Mouse (Mus musculus) activated CD4-positive, CD25-positive, alpha-beta regulatory T cell, adult 4 months (primary cell): ENCODE measurements around the gene Prpf8. TPM values are rescaled to one million over a fixed set of nuclear protein-coding genes. Genes with fewer than 3 reads are reported as not detected.
A peak's percentile ranks its signal among the peaks of the same experiment; 100 is the strongest.

Source experiments
- ATAC-seq: one replicate; pipeline ENCODE4 v1.8.0; 2017
- polyA plus RNA-seq, 2 experiments: library from polyadenylated mRNA; unstranded; fragments of 100-300 nt; shearing (Covaris generic); gene quantifications; one replicate each; pipeline ENCODE4 v1.2.1; 2017

Prpf8 gene
- polyA plus RNA-seq, 2 experiments from 2014 or later, result 33.9 to 38.7 TPM

DNA sequence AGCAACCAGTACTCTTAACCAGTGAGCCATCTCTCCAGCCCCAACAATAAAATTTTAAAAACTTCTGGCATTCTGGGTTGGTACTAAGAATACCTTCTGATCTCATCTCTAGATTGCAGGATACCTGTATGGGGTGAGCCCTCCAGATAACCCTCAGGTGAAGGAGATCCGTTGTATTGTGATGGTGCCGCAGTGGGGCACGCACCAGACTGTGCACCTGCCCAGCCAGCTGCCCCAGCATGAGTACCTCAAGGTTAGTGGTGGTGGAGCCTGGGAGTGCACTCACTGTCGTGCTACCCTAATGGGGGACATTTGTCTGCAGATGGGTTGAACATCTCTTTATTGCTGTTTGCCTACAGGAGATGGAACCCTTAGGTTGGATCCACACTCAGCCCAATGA lies 21.5 kb downstream of the Prpf8 start:
- ATAC-seq, result no peak

DNA sequence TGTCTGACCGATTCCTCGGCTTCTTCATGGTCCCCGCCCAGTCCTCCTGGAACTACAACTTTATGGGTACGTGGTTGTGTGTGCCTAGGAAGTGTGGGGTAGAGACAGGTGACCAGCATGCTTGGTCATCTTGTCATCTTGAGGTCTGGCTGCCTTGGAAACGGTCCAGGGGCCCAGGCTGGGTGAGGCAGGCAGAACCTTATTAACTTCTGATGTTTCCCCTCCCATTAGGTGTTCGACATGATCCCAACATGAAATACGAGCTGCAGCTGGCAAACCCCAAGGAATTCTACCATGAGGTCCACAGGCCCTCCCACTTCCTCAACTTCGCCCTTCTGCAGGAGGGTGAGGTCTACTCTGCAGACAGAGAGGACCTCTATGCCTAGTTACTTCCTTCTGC lies 22.3 kb downstream of the Prpf8 start:
- no peak for ATAC-seq

DNA sequence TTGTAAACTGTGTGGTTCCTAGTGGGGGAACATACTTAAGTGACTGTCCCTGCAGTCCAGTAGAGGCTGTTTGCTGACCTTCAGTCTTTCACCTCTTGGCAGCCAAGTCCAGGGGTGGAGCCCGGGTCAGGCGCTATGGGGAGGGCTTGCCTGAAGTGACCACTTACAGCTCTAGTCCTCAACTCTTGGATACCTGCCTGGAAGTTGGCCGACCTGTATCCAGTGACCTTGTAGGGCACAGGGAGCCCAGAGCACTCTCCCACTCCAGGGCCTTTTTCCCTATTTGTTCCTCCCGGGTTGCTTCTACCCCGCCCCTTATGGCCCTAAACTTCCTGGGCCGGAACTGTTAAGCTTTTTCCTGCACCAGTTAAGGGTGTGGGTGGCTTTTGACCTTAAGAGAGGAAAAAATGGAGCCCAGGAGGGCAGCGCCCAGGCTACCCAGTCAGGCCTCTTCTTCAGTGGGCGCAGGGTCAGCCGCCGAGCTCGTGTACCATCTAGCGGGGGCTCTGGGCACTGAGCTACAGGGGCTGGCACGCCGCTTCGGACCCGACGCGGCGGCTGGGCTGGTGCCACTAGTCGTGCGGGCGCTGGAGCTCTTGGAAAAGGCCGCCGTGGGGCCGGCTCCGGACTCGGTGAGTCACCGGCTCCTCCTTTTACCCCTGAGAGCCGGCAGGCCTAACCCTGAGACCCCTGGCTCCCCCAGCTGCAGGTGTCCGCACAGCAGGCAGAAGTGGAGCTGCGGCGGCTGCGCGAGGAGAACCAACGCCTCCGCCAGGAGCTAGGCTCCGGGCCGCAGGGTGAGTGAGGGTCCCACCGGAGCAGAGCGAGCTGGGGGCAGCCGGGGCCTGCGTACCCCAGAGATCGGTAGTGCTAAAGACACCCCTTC lies 23.4 kb downstream of the Prpf8 start, which contains the start of gene Rilp:
Gene Rilp, plus strand, starts transcription at position 354 of the 886 bp plus-strand sequence.
- no peak for ATAC-seq

DNA sequence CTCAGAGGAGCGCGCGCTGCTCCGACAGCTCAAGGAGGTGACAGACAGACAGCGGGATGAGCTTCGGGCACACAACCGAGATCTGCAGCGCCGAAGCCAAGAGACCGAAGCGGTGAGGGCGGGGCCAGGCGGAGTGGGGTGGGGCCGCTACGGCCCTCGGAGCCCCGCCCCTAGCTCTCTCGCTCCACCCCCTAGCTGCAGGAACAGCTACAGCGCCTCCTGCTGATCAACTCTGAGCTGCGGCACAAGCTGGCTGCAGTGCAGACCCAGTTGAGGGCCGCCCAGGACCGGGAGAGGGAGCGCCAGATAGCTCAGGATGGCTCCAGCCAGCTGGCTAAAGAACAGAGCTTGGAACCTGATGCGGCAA lies 24.0 kb downstream of the Prpf8 start:
- peak; percentile 85 for ATAC-seq

DNA sequence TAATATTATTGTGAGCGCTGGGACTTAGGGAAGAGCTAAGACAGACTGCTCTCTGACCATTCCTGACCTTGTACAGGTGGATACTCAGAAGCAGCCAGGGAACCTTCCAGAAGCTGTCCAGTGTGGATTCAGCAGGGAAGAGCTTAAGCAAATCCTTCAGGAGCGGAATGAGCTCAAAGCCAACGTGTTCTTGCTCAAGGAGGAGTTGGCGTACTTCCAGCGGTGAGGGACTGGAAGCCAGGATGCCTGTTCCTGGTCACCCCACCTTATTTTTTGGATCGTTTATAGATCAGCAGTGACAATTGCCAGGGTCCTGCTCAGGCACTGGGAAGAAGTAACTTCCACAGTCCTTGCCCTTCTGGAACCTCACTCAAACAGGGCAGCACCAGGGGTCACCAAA lies 24.6 kb downstream of the Prpf8 start:
- no peak for ATAC-seq

DNA sequence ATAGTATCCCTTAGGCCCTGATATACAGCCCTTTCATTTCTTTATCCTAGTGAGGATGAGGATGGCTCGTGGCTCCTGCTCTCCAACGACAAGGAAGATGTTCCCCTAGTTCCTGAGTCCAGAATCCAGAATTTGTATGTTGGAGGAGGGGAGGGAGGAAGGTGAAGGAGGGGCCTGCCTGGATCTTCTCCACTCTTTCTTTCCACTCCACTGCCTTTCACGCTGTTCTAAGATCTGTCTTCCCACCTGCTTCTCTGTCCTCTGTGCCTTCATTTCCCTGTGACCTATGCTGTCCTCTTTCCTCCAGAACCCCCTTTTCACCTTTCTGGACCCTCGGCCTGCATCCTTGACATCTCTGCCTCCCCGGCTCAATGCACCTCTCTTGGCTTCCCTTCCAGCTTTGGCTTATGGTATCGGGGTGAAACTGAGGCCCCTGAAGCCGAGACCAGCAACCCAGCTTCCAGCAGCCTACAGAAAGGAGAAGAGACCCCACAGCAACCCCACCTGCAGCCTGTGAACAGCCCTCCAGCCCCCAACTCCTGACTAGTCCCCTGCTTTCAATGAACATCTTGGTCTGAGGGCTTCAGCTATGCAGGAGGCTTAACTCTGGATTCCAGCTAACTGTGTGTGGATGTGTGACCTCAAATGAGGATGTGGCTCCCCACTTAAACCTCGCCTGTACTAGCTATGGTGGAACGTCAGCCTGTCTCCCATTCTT lies 25.8 kb downstream of the Prpf8 start:
- no peak for ATAC-seq

DNA sequence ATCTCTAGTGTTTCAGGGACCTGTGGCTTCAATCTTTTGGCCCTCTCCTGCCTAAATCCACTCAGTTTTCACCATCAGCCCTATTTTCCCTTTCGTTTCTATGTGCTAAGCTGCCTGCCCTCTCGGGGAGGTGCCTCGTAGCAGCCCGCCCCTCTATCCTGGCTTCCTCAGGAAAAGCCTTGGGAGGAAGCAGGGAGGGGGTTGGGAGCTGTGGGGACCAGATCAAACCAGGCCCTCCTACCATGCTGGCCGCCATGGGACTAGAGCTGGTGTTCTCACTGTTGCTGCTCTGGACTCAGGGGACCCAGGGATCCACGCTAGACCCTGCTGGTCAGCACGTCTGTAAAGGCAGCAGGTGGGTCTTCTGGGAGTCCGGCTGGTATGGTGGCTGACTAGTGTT lies 26.7 kb downstream of the Prpf8 start, which contains the start of gene Scarf1:
Gene Scarf1, plus strand, starts transcription at position 205 of the 400 bp plus-strand sequence.
- no peak for ATAC-seq

DNA sequence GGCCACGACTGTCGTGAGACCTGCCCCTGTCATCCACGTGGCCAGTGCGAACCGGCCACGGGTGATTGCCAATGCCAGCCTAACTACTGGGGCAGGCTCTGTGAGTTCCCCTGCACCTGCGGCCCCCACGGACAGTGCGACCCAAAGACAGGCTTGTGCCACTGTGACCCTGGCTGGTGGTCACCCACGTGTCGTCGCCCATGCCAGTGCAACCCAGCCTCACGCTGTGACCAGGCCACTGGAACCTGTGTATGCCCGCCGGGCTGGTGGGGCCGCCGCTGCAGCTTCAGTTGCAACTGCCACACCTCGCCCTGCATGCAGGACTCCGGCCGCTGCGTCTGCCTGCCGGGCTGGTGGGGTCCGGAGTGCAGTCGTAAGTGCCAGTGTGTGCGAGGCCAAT lies 28.6 kb downstream of the Prpf8 start:
- no peak for ATAC-seq

DNA sequence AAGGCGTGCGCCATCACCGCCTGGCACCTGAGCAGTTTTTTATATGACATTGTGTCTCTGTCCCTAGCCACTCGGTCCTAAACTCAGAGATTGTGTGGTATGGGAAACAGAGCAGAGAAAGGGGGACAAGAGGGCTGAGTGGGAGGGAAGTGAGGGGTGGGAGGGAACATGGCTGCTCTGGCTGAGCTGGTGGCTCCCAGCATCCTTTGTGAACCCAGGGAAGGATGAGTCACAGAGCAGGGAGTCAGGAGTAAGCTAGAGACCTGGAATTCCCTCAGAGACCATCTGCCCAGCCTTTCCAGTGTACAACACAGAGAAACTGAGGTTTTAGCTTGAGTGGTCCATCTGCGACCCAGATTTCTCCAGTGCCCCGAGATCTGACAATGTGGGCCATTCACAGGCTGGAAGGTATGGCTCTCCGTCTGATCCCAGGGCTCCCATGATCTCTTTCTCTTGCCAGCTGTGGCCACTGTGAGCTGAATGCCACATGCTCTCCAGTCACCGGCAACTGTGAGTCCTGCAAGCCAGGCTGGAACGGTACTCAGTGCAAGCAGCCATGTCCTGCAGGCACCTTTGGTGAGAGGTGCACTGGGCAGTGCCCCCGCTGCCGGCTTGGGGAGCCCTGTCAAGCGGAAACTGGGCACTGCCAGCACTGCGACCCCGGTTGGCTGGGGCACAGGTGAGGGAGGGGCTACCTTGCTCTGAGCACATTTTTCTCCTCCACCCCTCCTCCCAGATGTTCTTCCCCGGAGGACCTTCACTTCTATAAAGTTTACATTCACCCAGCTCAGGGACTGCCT lies 33.4 kb downstream of the Prpf8 start:
- ATAC-seq, result no peak

DNA sequence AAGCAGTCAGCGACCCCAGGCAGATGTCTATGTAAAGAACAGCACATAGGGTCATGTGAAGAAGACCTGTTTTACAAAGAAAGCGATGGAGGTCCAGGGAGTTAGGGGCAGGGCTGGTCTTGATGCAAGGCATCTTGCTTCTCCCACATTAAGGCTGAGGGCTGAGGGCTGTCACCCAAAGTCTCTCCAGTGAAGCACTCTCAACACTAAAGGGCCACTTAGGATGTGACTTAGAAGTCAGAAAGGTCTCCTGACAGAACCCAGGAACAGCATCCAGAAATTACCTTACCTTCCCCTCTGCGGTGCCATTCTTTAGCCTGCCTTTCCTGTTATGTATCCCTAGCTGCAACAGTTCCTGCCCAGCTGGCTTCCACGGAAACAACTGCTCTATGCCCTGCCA lies 35.0 kb downstream of the Prpf8 start:
- ATAC-seq, result no peak

DNA sequence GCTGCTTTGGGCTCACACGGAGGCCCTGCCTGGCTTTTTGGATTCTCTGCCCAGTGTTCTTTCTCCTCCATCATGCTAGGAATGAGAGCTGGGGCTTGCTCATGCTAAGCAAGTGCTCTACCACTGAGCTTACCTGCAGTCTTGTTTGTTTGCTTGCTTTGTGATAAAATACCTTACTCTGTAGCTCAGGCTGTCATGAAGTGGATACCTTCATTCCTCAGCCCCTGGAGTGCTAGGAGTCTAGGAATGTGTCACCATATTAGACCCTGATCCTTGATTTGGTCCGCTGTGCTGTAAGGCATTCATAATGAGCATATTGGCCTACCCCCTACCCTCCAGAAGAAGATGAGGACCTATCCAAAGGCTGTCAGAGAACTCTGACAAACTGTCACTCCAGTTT lies 36.2 kb downstream of the Prpf8 start:
- ATAC-seq, result no peak

DNA sequence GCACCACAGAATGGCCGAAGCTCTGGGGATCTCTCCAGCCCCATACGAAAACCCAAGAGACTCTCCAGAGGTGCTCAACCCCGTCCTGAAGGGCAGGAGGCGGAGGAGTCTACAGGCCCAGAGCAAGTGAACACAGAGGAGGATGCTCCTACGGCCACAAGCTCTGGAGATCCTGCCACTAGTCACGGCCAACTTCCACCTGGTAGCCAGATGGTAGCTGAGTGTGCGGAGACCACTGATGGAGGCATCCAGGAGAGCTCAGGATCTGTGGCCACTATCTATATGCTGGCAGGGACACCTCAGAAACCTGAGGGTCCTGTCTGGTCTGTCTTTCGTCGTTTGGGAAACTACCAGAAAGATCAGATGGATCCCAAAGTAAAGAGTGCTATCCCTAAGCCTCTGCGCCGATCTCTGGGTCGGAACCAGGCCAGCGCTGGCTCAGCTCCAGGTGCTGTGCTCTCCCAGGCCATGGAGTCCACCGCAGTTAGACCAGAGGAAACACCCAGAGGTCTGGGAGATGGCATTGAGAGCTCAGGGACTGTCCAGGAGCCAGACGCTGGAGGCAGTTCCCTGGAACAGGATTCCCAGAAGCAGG lies 39.0 kb downstream of the Prpf8 start:
- ATAC-seq, result no peak

DNA sequence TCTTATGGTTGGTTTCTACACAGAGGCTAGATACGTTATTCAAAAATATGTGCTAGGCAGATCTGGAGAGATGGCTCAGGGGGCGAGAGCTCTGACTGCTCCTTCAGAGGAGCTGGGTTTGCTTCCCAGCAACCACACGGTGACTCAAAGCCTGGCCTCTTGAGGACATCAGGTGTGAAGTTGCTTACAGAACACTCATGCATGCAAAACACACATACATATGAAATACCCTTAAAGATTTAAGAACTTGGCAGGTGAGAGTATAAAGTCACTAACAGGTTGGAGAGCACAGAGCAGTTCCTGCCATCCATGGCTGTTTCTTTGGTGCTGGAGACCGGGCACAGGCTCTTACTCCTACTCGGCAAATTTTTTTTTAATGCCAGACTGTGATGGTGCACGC lies 40.3 kb downstream of the Prpf8 start:
- ATAC-seq, result no peak

DNA sequence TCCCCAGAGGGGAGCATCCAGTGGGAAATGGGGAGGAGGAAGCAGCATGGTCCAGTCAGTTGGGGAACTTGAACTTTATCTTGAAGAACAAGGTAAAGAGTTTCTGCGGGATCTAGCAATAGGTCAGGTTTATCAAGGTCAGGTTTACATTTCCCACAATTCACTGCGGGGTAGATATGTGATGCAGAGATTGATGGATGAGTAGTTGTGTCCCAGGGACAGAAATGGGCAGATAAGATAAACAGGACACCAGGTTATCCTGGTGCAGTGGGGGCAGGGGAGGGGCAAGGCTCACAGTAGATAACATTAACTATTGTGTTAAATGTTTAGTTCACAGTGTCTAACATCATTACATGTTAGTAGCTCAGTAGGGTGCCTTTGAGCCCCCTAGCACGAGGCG lies 43.2 kb downstream of the Prpf8 start:
- ATAC-seq, result no peak

DNA sequence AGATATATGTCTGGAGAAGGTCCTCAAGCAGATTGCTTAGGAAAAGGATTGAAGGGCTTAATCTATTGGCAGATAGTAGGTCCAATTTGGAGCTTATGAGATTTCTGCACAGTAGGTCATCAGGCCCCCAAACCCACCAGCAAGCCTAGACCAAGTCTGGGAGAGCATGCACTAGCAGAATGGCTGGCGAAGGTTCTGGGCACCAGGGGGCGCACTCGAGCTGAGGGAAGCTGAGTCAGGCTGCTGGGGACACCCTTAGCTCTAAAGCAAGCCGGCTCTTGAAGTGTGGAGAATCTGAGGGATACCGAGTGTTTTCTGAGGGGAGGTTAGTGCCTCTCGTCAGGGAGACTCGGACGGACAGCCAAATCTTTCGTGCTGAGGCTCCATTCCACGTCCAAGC lies 43.7 kb downstream of the Prpf8 start:
- no peak for ATAC-seq

DNA sequence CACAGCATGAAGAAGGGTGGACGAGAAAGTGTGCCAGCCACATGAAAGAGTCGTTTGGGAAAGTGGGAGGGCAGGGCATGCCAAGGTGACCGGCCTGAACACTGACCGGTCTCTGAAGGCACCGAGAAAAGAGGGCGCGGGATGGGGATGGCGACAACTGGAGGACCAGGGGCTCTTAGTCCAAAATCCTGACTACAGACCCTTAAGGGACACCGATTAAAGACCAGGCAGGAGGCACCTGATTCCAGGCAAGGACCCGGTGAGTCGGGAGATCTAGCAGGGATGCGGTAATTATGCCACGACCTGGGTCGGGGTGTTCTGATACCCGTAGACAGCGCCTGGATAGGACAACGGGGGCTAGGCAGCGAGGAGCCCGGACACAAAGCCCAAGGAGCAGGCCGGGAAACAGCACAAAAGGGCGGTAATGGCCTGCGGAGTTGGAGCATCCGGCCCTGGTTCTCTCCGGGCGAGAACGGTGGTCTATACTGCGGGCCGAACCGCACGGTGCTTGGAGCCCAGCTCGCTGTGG lies 44.3 kb downstream of the Prpf8 start:
- ATAC-seq, result no peak

DNA sequence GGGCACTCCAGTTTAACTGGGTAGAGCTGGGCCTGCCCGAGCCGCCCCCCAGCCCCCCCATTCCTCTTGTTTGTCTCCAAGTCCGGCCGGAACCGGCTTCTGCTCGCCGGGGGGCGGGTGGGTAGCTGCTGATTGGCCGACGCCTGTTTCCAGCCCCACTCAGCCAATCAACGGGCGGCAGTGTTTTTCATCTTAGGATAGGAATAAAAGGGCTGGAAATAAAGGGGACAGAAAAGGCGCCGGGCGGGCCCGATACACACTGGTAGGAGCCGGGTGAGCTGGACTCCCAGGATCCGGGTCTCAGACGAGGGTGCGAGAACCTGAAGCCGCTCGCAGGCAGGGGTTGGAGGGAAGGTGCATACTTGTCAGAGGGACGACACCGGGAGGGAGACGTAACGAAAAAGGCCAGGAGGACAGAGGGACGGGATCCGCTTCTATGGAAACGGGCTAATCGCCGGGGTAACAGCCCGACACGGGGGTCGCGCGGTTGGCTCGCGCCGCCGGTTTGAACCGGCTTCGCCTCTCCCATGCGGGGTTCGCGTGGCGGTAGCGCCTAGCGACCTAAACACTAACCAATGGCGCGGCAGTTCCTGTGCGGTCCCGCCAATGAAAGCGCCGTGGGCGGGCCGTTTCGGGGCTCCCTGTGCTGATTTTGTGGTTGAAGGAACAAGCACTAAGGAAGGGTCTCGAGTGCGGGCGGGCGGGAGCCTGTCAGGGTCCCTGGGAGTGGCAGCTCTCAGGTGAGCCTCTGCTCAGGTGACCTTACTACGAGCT lies 45.0 kb downstream of the Prpf8 start, which contains the start of gene Slc43a2:
Gene Slc43a2, plus strand, starts transcription at position 226 of the 774 bp plus-strand sequence.
- peak; percentile 74 for ATAC-seq

DNA sequence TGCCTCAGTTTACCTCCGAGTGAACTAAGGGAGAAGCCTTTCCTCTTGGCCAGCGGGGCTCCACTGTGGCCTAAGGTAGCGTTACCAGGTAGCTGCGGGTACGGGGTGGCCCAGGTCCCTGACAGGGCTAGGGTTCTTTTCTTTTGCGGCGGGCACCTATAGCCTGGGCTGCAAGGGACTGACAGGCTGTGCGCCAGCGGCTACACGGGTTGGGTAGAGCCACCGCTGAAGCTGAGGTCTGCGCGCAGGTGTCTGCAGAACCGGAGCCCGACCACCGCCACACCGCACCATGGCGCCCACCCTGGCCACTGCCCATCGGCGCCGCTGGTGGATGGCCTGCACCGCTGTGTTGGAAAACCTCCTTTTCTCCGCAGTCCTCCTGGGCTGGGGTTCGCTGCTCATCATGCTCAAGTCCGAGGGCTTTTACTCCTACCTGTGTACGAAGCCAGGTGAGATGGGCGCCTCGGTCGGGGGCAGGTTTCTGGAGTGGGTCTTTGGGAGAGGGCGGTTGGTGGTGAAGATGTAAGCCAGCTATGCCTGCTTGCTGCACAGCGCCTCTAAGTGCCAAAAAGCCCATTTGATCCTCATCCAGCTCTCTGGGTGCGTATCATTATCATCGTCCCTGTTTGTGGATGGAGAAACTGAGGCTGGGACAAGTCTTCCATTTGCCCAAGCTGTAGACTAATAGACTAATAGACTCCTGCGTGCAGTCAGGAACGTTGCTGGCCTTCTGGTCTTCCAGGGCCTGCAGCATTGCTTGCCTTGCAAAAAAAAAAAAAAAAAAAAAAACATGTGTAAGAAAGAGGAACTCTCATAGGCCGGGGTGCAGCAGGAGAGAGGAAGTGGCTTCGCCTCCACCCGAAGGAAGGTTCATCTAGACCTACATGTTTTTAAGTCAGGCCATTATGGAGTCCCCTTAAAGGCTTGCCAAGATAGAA lies 46.0 kb downstream of the Prpf8 start:
- ATAC-seq, result peak; percentile 51

DNA sequence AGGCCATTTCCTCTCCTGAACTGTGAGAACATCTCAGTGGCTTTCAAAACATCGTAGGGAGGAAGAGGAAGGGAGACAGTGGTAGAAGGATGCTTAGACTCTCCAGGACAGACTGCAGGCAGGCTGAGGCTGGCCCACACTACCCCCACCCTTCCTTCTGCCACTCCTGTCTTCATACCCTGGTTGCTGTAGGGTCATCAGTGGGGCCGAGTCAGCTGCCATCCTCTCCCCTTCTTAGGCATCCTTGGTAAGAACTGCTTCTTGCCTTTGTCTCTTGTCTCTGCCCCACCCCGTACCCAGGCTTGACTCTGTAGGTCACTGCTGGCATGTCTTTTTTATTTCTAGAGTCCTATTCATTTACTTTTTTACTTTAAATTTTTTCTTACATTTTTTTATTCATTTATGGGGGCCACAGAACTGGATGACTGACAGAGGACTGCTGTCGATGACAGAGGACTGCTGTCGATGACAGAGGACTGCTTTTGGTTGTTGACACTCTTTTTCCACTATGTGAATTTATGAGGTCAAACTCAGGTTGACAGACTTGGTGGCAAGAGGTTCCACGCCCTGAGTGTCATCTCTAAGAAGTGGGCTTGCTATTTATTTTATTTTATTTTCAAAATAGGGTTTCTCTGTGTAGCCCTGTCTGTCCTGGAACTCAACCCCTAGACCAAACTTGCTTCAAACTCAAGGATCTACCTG lies 46.8 kb downstream of the Prpf8 start:
- no peak for ATAC-seq
